Mouse (Mus musculus) brain, adult 2 months (tissue): ENCODE data around the gene Rab3a.

Source experiments
- DNase-seq: peaks from one replicate; pipeline ENCODE4 v3.0.0; 2011; ENCODE audit warnings: low read depth, low spot score

Rab3a gene

GRCm38 (mm10) chr8:70774740-70775139, 20.3 kb downstream of the Rab3a start:
- no peak for DNase-seq

- no peak for DNase-seq
Observed at GRCm38 (mm10) chr8:70775227-70775626, 20.7 kb downstream of the Rab3a start.

- DNase-seq: no peak
Observed at GRCm38 (mm10) chr8:70775851-70776495, 21.5 kb downstream of the Rab3a start.

- DNase-seq: peak; percentile 99
Observed at GRCm38 (mm10) chr8:70776496-70777444, 22.3 kb downstream of the Rab3a start, which contains the start of gene Pik3r2. Gene Pik3r2 (minus strand): TSS chr8:70776713.

- DNase-seq: no peak
Observed at GRCm38 (mm10) chr8:70780093-70780492, 25.6 kb downstream of the Rab3a start.

GRCm38 (mm10) chr8:70786291-70787050, 32.0 kb downstream of the Rab3a start:
- DNase-seq: no peak

- no peak for DNase-seq
Observed at GRCm38 (mm10) chr8:70787051-70787445, 32.6 kb downstream of the Rab3a start.

- DNase-seq: peak; percentile 94
Observed at GRCm38 (mm10) chr8:70787941-70788667, 33.6 kb downstream of the Rab3a start.

GRCm38 (mm10) chr8:70789046-70789445, 34.6 kb downstream of the Rab3a start:
- DNase-seq: no peak

- peak; percentile 83 for DNase-seq
Observed at GRCm38 (mm10) chr8:70790846-70791245, 36.4 kb downstream of the Rab3a start.

GRCm38 (mm10) chr8:70791294-70791701, 36.8 kb downstream of the Rab3a start:
- DNase-seq: peak; percentile 73

- peak; percentile 97 for DNase-seq
Observed at GRCm38 (mm10) chr8:70791975-70792691, 37.7 kb downstream of the Rab3a start.

- DNase-seq: no peak
Observed at GRCm38 (mm10) chr8:70792700-70793099, 38.2 kb downstream of the Rab3a start.

GRCm38 (mm10) chr8:70794215-70794614, 39.7 kb downstream of the Rab3a start:
- no peak for DNase-seq

GRCm38 (mm10) chr8:70795370-70795769, 40.9 kb downstream of the Rab3a start:
- no peak for DNase-seq

- DNase-seq: no peak
Observed at GRCm38 (mm10) chr8:70796403-70797080, 42.1 kb downstream of the Rab3a start.

- peak; percentile 97 for DNase-seq
Observed at GRCm38 (mm10) chr8:70797081-70798070, 42.9 kb downstream of the Rab3a start.

GRCm38 (mm10) chr8:70798281-70798680, 43.8 kb downstream of the Rab3a start:
- DNase-seq: peak; percentile 90

- DNase-seq: peak; percentile 73
Observed at GRCm38 (mm10) chr8:70800648-70801047, 46.2 kb downstream of the Rab3a start.
